Mouse (Mus musculus): ENCODE measurements around the gene Ccdc155.

The Ccdc155 gene

GRCm38 (mm10) chr7:45229046-45229445 lies 24.4 kb upstream of the Ccdc155 start:
- CTCF ChIA-PET, result interaction anchor here (0.6 kb wide), 1 partner anchor 213 kb away, joined by 3 read pairs; the partner anchor contains the start of gene Scaf1

- CTCF ChIA-PET, result interaction anchor here (0.6 kb wide), 1 partner anchor 11 kb away, joined by 3 read pairs; no protein-coding TSS in a partner anchor
Measured at GRCm38 (mm10) chr7:45228548-45228947, 23.9 kb upstream of the Ccdc155 start.

- CTCF ChIA-PET, result interaction anchor here (0.5 to 1.0 kb wide), 2 partner anchors 63 to 96 kb away, joined by 3 read pairs; no protein-coding TSS in a partner anchor
Measured at GRCm38 (mm10) chr7:45226421-45226820, 21.7 kb upstream of the Ccdc155 start.

- CTCF ChIA-PET, result no interaction called here
Measured at GRCm38 (mm10) chr7:45224826-45225225, 20.1 kb upstream of the Ccdc155 start.

- CTCF ChIA-PET, result no interaction called here
Measured at GRCm38 (mm10) chr7:45221680-45222079, 17.0 kb upstream of the Ccdc155 start.

- CTCF ChIA-PET, result no interaction called here
Measured at GRCm38 (mm10) chr7:45216442-45217183, 11.9 kb upstream of the Ccdc155 start.

- CTCF ChIA-PET, result no interaction called here
Measured at GRCm38 (mm10) chr7:45215673-45216441, 11.2 kb upstream of the Ccdc155 start, which contains the start of gene Tead2. Tead2 (plus strand) TSS chr7:45215753.

- CTCF ChIA-PET, result interaction anchor here (0.5 to 0.6 kb wide), 2 partner anchors 33 to 585 kb away, joined by 3 to 5 read pairs; no protein-coding TSS in a partner anchor
Measured at GRCm38 (mm10) chr7:45213708-45214107, 9.0 kb upstream of the Ccdc155 start.

- CTCF ChIA-PET, result no interaction called here
Measured at GRCm38 (mm10) chr7:45212356-45212755, 7.7 kb upstream of the Ccdc155 start.

- CTCF ChIA-PET, result no interaction called here
Measured at GRCm38 (mm10) chr7:45211851-45212251, 7.2 kb upstream of the Ccdc155 start, which contains the start of gene Dkkl1. Dkkl1 (minus strand) TSS chr7:45212147.

- CTCF ChIA-PET, result no interaction called here
Measured at GRCm38 (mm10) chr7:45211070-45211469, 6.4 kb upstream of the Ccdc155 start.

GRCm38 (mm10) chr7:45208260-45208659 lies 3.6 kb upstream of the Ccdc155 start:
- CTCF ChIA-PET, result interaction anchor here (1.3 kb wide), 1 partner anchor 30 kb away, joined by 7 read pairs; the partner anchor contains the start of gene Cd37

- CTCF ChIA-PET, result no interaction called here
Measured at GRCm38 (mm10) chr7:45202654-45203053, 2.0 kb downstream of the Ccdc155 start.

GRCm38 (mm10) chr7:45198961-45199360 lies 5.7 kb downstream of the Ccdc155 start:
- CTCF ChIA-PET, result interaction anchor here (1.1 to 1.3 kb wide), 2 partner anchors 35 to 37 kb away, joined by 4 read pairs; partner anchors contain the start of gene Slc17a7

- CTCF ChIA-PET, result interaction anchor here (1.1 to 1.3 kb wide), 2 partner anchors 34 to 36 kb away, joined by 4 read pairs; partner anchors contain the start of gene Slc17a7
Measured at GRCm38 (mm10) chr7:45198435-45198834, 6.3 kb downstream of the Ccdc155 start.

- CTCF ChIA-PET, result no interaction called here
Measured at GRCm38 (mm10) chr7:45196994-45197393, 7.7 kb downstream of the Ccdc155 start.

GRCm38 (mm10) chr7:45196176-45196535 lies 8.5 kb downstream of the Ccdc155 start:
- CTCF ChIA-PET, result no interaction called here

GRCm38 (mm10) chr7:45195341-45196175 lies 9.1 kb downstream of the Ccdc155 start:
- CTCF ChIA-PET, result no interaction called here

- CTCF ChIA-PET, result no interaction called here
Measured at GRCm38 (mm10) chr7:45193871-45194785, 10.6 kb downstream of the Ccdc155 start.

- CTCF ChIA-PET, result no interaction called here
Measured at GRCm38 (mm10) chr7:45193406-45193805, 11.3 kb downstream of the Ccdc155 start.

Measured in spleen, embryonic (tissue).